Mouse (Mus musculus): Measurements from ENCODE around the gene Olfr65. TPM values are rescaled to one million over a fixed set of nuclear protein-coding genes. Genes with fewer than 3 reads are reported as not detected.
A peak's percentile ranks its signal among the peaks of the same experiment; 100 is the strongest.

Gene Olfr65
- total RNA-seq (2017), result not detected in 2 replicates

DNA sequence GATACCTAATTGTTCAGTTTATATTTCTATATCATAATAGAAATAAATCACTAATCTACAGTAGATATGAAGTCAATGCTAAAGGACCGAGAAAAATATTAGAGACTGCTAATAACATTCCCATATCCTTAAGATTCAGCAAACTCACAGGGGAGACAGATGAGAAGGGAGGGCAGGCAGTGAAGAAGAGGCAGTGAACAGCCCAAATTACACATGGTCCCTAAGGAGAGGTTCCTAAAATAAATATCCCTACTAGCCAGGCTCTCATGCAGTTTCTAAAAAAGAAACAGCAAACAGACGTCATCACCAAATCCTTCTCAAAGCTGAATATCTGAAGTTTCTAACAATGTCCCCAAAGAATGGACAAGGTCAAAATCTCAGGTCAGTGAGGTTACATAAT lies at the start of gene Olfr65:
TSS of gene Olfr65 (plus strand) at position 301 of the 400 bp plus-strand sequence.
- ATAC-seq (replicated peaks; ENCODE audit: low read depth, poor library complexity, severe bottlenecking), result no peak

DNA sequence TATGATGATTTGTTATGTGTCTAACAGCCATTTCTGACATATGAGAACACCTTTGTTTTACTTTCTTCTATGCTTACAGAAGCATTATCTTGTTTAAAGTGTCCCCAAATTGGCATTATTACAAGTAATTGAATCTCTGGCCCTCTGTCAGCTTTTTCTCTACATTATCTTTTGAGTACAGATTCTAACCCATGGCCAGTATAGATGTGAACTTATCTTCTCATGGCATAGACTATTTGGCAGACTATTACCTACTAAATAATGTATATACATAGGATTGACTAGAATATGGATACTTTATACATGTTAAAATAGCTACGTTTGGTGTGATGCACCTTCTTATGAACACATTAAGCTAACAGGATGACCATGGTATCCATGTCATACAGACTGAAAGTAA lies 48.6 kb upstream of the Olfr65 start:
- ATAC-seq (replicated peaks; ENCODE audit: low read depth, poor library complexity, severe bottlenecking), result no peak; the same call in 1 of the 2 replicates

DNA sequence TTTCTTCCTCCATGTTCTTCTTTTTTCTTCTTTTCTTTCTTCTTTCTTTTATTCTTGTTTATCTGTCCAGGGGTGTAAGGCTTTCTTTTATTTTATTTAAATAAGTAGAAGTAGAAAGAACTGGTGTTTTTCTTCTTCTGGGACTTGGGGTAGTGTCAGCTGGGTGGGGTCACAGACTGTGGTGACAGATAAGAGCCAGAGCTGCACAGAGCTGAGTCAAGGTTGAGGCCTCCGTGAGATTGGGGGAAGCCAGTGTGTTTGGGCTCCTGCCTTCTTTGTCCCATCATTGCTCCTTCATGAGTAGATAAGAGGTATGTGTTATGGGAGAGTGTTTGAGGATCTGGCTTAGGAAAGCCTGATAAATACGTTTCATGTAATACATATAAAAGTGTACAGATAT lies 44.2 kb upstream of the Olfr65 start:
- ATAC-seq (replicated peaks; ENCODE audit: low read depth, poor library complexity, severe bottlenecking), result peak; percentile 82

DNA sequence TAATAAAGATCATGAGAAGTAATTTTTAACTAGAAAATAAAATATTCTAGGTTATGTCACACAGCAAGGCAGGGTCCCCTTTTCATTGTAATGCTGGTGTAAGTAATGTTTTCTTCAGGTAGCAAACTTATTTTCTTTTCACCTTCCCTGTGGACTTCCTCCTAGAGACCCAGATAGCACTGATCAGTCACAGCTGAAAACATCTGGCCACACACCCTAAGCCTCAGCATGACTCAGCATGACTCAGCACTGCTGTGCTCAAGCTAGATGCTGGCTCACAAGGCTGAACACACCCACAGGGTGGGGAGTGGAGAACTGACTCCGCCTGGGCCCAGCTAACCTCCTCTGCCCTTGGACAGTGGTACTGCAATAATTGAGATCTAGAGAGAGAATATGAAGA lies 42.4 kb upstream of the Olfr65 start:
- ATAC-seq (replicated peaks; ENCODE audit: low read depth, poor library complexity, severe bottlenecking), result peak; percentile 88

DNA sequence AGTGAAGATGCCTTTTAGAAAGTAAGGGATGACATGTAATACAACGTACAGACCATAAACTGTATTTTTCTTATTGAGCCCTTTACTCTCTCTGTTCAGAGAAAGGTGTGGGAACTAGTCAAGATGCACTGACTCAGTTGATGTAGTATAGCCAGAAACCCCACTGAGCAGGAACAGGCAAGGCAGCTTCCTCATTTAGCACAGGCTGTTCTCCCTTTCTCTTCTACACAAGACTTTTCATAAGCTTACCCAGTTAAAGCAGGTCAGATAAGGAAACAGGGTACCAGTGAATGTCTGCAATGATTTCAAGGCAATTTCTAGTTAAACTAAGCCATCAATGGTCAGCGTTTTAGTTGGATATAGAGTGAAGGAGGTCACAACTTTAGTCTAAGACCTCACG lies 41.8 kb upstream of the Olfr65 start:
- peak; percentile 59 for ATAC-seq (replicated peaks; ENCODE audit: low read depth, poor library complexity, severe bottlenecking)

DNA sequence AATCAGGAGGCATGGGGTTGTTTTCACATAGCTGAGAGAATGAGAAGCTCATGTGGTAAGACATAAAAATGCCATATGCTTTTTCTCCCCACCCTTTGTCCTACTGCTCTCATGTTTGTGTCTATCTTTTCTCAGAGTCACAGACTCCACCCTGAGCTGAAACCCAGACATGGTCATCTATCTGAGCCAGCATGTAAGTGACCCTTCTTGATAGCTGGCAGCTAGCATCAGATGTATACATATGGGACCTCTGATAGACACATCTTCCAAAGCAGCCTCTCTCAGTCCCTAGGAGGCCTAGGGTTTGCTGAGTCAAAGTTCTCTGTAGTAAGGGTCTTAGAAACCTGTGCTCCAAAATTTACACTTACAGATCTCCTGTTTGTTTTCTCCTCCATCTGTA lies 37.6 kb upstream of the Olfr65 start:
- ATAC-seq (replicated peaks; ENCODE audit: low read depth, poor library complexity, severe bottlenecking), result peak; percentile 20; the same call in 1 of the 2 replicates

DNA sequence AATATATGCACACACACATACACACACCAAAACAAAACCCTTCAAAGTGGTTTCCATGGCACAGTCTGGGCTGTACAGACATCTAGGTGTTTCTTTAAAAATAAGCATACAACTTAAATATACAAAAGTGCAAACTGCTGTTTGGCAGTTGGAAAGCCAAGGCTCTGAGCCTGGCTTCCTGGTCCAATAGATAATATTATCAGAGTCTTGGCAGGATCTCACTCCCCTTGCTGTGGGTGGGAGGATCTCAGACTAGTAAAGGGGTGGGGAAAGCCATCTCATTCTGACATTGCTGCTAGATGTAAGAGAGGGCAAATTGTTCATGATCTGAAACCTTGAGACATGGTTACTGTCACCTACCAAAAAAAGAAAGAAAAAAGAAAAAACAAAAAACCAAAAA lies 32.6 kb upstream of the Olfr65 start:
- peak; percentile 89 for ATAC-seq (replicated peaks; ENCODE audit: low read depth, poor library complexity, severe bottlenecking)

DNA sequence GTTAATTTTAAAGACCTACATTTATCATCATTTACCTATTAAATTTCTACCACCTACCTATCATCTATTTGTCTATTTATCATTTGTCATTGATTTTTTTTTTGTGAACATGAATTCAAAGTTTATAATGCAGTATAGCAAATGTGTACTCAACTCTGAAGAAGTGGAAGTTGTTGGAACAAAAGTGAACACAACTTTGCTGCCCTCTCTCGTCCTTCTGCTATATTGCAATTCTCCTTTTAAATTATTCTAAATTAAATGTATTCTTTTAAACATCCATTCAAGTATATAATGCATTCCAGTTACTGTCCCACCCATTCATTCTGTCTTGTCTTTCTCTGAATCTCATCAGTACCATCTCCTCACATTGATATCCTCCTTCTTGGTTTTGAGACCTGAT lies 30.2 kb upstream of the Olfr65 start:
- peak; percentile 55 for ATAC-seq (replicated peaks; ENCODE audit: low read depth, poor library complexity, severe bottlenecking)

DNA sequence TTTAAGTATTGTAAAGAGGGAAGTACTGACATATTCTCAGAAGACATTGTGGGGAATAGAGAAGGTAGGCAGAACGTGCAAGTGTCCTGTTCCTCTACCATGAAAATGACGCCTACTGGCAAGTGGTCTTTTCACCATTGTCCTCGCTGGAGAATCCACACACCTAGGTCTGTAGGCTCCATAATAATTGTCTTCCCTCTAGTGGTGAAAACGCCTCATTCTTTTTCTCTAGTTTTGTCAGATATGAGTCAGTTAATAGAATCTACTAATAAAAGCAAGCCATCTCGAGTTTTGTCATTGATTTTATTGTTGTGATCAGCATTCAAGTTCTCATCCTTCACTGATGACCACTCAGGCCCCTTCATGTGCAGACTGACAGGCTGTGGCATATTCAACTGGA lies 28.8 kb upstream of the Olfr65 start:
- ATAC-seq (replicated peaks; ENCODE audit: low read depth, poor library complexity, severe bottlenecking), result peak; percentile 29; the same call in 1 of the 2 replicates

DNA sequence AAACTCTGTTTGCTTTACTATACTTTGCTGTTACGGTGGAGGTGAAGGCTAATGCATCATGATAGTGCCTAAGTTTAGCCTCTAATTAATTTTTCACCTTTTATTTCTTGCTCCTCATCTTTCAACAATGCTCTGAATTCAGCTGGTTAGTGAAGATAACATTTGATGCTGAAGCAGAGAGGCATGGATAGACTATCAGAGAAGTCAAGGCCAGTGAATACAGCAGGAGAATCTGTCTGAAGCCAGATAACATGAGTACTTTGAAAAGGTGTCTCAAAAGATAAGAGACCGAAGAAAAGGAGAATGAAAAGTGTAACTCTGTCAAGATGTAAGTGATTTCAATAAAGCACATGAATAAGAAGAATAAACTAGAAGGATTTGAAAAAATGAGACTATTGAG lies 26.2 kb upstream of the Olfr65 start:
- ATAC-seq (replicated peaks; ENCODE audit: low read depth, poor library complexity, severe bottlenecking), result peak; percentile 63

DNA sequence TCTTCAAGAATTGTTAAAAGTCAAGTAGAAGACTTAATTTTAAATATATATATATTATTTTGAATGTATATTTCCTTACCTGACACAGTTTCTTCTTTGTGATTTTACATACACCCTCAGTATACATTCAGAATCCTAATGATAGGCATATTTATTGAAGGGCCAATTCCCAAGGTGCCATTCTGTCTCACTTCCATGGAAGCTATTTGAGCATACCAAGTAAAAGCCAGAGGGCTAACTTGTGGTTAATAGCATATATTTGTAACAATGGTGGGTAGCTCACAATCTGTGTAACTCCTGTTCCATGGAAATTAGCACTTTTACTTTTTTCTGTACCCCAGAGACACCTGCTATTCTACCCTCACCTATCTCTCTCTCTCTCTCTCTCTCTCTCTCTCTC lies 17.1 kb upstream of the Olfr65 start, which contains the start of gene Olfr66:
TSS of gene Olfr66 (minus strand) at position 101 of the 400 bp plus-strand sequence.
- ATAC-seq (replicated peaks; ENCODE audit: low read depth, poor library complexity, severe bottlenecking), result no peak

DNA sequence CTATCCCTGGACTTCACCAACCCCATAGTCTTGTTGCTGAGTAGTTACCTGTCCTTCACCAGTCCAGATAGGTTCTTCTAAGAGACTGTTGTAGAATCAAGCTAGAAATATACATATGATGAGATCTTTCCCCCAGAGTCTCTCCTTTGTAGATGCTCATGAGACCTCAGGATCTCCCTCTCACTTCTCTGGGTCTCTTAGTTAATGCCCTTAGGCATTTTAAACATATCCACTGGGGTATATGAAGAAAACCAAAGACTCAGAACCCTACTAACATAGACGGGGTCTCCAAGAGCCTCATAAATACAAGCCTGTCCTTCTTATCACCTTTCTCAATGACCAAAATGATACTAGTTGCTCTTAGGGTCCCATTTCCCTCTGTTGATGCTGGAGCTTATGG lies 8.9 kb upstream of the Olfr65 start, which contains the start of gene Olfr64:
TSS of gene Olfr64 (minus strand) at position 101 of the 400 bp plus-strand sequence.
- ATAC-seq (replicated peaks; ENCODE audit: low read depth, poor library complexity, severe bottlenecking), result no peak

DNA sequence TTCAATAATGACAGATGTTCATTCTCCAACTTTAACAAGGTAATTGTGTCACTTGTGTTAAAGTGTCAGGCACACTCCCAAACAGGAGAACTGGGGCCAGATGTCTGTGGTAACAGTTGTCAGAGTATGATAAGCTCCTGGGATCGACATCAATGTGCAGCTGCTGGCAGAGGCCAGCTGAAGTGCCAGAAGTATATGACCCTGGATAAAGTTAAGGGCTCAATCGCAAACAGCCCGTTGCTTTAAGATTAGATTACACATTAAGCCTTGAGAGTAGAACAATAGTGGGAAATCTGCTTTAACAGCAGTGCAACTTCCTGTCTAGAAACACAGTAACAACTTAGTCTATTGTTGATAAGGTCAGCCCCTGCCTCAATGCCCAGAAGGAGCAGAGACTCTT lies 6.8 kb downstream of the Olfr65 start:
- ATAC-seq (replicated peaks; ENCODE audit: low read depth, poor library complexity, severe bottlenecking), result peak; percentile 82

DNA sequence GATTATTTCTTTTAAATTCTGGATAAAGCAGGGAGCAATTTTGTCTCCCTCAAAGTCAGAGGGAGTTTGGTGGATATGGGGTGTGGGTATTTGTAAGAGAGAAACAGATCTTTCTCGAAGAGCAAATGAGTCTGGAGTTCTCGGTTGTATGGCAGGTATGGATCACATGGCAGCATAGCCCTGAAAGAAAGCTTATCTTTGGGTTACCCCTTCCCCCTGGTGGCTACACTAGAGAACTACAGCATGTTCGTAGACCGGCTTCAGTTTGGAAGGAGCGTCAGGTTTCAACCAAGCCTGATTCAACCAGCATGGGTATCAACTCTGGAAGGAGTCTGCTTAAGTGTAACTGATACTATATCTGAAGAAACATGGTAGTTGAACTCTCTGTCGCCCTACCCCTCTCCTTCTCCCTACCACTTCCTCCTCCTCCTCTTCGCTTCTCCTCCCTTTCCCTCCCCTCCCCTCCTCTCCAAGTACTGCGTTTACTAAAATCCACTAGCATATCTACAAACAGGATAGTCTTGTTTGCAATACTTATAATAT lies 9.8 kb downstream of the Olfr65 start:
- peak; percentile 67 for ATAC-seq (replicated peaks; ENCODE audit: low read depth, poor library complexity, severe bottlenecking)

DNA sequence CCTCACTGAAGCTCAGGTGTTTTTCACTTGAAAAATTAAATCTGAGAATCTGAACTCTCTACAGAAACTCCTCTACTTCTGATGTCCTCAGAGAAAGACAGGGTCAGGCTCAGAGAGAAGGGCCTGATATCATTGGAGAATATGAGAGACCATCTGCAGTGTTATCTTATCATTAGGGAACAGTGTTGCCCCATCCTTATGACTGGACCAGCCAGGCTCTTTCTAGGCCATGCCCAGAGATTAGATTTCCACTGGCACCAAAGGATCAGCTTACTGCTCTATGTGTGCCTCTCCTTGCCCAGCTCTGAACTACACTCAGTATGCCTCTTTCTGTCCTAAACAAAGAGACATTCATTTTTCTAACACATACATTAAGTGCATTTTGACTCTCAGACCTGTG lies 12.1 kb downstream of the Olfr65 start:
- peak; percentile 40 for ATAC-seq (replicated peaks; ENCODE audit: low read depth, poor library complexity, severe bottlenecking)

DNA sequence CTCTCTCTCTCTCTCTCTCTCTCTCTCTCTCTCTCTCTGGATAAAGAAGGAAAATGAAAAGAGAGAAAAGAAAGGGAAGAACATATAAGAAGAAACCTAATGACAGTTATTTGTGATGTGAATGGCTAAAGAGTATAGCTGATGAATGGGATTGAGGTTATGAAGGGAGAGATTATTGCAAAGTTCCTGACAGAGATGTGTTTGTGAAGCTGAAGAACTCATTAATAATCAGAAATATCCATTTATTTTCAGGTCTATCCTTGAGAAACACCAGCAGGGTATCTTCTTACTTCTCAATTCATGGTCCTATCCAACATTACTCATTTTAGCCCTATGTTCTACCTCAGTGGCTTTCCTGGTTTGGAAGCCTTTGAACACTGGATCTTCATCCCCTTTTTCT lies 25.2 kb downstream of the Olfr65 start, which contains the start of gene Olfr631:
TSS of gene Olfr631 (plus strand) at position 301 of the 400 bp plus-strand sequence.
- ATAC-seq (replicated peaks; ENCODE audit: low read depth, poor library complexity, severe bottlenecking), result no peak

DNA sequence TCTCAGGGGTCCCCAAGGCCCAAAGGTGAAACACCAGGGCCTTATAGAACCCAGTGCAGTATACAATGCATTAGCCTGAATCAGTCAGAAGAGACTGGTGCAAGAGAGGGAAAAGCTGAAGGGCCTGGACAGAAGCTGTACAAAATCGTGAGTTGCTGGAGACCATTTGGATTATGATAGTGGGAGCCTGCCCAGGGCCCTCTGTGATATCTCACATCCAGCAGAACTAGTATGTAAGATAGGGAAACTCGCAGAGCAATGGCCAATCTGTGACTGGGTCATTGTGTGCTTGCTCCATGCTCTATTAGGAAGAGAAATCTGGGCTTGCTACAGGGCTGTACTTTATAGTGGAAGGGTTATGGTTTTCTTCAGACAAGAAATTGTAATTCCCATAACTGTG lies 31.0 kb downstream of the Olfr65 start, which contains the start of gene Olfr632:
TSS of gene Olfr632 (plus strand) at position 84 of the 400 bp plus-strand sequence.
- ATAC-seq (replicated peaks; ENCODE audit: low read depth, poor library complexity, severe bottlenecking), result no peak

DNA sequence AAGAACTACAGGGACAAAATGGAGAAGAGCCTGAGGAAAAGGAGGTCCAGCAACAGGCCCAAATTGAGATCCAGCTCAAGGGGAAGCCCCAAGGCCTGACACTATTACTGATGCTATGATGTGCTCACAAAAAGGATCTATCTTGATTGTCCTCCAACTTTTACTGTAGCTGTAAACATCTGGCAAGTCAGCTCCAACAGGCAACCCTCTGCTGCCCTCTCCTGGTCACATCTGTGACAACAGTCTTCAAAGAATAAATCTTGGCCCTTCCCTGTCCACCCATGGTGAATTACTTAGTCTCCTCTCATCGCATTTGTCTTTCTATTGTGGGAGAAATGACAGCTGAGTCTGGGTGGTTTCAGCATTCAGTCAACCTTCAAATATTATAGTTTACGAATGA lies 39.4 kb downstream of the Olfr65 start:
- peak; percentile 99 for ATAC-seq (replicated peaks; ENCODE audit: low read depth, poor library complexity, severe bottlenecking)

DNA sequence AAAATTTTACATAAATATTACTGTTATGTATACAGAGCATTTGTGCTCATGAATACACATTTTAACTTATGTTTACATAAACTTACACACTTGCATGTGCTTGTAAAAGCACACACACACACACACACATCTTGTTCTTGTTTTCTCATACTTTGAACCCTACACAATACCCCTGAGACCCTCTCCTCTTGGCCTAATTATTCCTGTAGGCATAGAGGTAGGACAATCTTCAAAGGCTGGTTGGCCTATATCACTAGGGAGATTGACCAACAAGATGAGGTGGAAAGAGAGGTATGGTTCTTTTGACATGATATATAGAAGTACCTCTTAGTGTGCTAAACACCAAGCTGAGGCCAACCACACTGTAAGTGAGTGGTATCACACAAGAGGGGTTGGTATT lies 40.9 kb downstream of the Olfr65 start, which contains the start of gene Olfr633:
TSS of gene Olfr633 (plus strand) at position 301 of the 400 bp plus-strand sequence.
- ATAC-seq (replicated peaks; ENCODE audit: low read depth, poor library complexity, severe bottlenecking), result no peak

Measured in common myeloid progenitor, adult 5-6 weeks (primary cell).